Mouse (Mus musculus): ENCODE measurements at regions not wholly inside any gene's neighbourhood (a gene's known extent, or its start where the extent isn't known, plus 50 kb on each side); places are given as distances from the start of the nearest gene placed in this dataset.

GRCm38 (mm10) chr11:19073265-19073664 lies 54.5 kb upstream of the Meis1 start:
- Histone ChIP-seq H3K36me3 (no peaks in the 10 kb centered on the region), H3K27ac (no peak overlapping the region), H3K4me3 (no peak overlapping the region), H3K9ac (no peak overlapping the region), H3K9me3 (no peaks in the 10 kb centered on the region), H3K4me2 (no peak overlapping the region), H3K4me1 (replicated peaks) (peaks cover 5% of the 10 kb centered on the region; the same call in 1 of the 2 replicates), H3K27me3 (no peaks in the 10 kb centered on the region)
- WGBS = 46% methylated on average over 5 of the region's 5 CpGs
- ATAC-seq (ENCODE audit: low FRiP score) = no peak

- H3K4me2 ChIP-seq = no peak overlapping the region
- WGBS = 20% methylated on average over 11 of the region's 11 CpGs
These were observed 55.2 kb upstream of the Meis1 start for GRCm38 (mm10) chr11:19073887-19074564.

GRCm38 (mm10) chr11:19091101-19091857 lies 72.5 kb upstream of the Meis1 start:
- no peaks in the 10 kb centered on the region; the same call in 1 of the 2 replicates for H3K4me1 ChIP-seq (replicated peaks)
- H3K9me3 ChIP-seq = no peaks in the 10 kb centered on the region
- H3K9ac ChIP-seq = no peak overlapping the region
- no peak overlapping the region for H3K4me3 ChIP-seq
- no peak overlapping the region for H3K4me2 ChIP-seq
- H3K27me3 ChIP-seq = no peaks in the 10 kb centered on the region
- ATAC-seq (ENCODE audit: low FRiP score) = no peak
- no peak overlapping the region for H3K27ac ChIP-seq
- no peaks in the 10 kb centered on the region for H3K36me3 ChIP-seq
- 77% methylated on average over 15 of the region's 15 CpGs for WGBS

More at GRCm38 (mm10) chr11:19073887-19074564, 55.2 kb upstream of the Meis1 start:
- H3K9me3 ChIP-seq = no peaks in the 10 kb centered on the region
- H3K27me3 ChIP-seq = no peaks in the 10 kb centered on the region
- H3K27ac ChIP-seq = peak overlapping the region; percentile 59; the same call in 1 of the 2 replicates
- peaks cover 5% of the 10 kb centered on the region; the same call in 1 of the 2 replicates for H3K4me1 ChIP-seq (replicated peaks)
- no peaks in the 10 kb centered on the region for H3K36me3 ChIP-seq
- no peak overlapping the region for H3K9ac ChIP-seq
- ATAC-seq (ENCODE audit: low FRiP score) = peak; percentile 77
- H3K4me3 ChIP-seq = no peak overlapping the region

- no peaks in the 10 kb centered on the region for H3K9me3 ChIP-seq
- H3K27me3 ChIP-seq = no peaks in the 10 kb centered on the region
- H3K4me1 ChIP-seq (replicated peaks) = no peaks in the 10 kb centered on the region; the same call in 1 of the 2 replicates
- ATAC-seq (ENCODE audit: low FRiP score) = no peak
- WGBS = 52% methylated on average over 9 of the region's 9 CpGs
- H3K4me2 ChIP-seq = no peak overlapping the region
- H3K27ac ChIP-seq = no peak overlapping the region
- H3K9ac ChIP-seq = no peak overlapping the region
- no peak overlapping the region for H3K4me3 ChIP-seq
- H3K36me3 ChIP-seq = no peaks in the 10 kb centered on the region
These were observed 74.4 kb upstream of the Meis1 start for GRCm38 (mm10) chr11:19092967-19093745.

GRCm38 (mm10) chr11:19093749-19094148 lies 75.0 kb upstream of the Meis1 start:
- Histone ChIP-seq H3K27me3 (no peaks in the 10 kb centered on the region), H3K36me3 (no peaks in the 10 kb centered on the region), H3K9ac (no peak overlapping the region), H3K9me3 (no peaks in the 10 kb centered on the region), H3K4me3 (no peak overlapping the region), H3K4me2 (no peak overlapping the region), H3K4me1 (replicated peaks) (no peaks in the 10 kb centered on the region; the same call in 1 of the 2 replicates), H3K27ac (no peak overlapping the region)
- ATAC-seq (ENCODE audit: low FRiP score) = no peak
- 59% methylated on average over 4 of the region's 4 CpGs for WGBS

- Histone ChIP-seq H3K36me3 (no peaks in the 10 kb centered on the region), H3K4me3 (no peak overlapping the region), H3K4me2 (no peak overlapping the region), H3K9ac (no peak overlapping the region), H3K4me1 (replicated peaks) (no peaks in the 10 kb centered on the region; the same call in 1 of the 2 replicates), H3K27ac (no peak overlapping the region), H3K27me3 (no peaks in the 10 kb centered on the region), H3K9me3 (no peaks in the 10 kb centered on the region)
- WGBS = 86% methylated on average over 14 of the region's 14 CpGs
- no peak for ATAC-seq (ENCODE audit: low FRiP score)
These were observed 75.4 kb upstream of the Meis1 start for GRCm38 (mm10) chr11:19094183-19094582.

- Histone ChIP-seq H3K27me3 (no peaks in the 10 kb centered on the region), H3K4me2 (no peak overlapping the region), H3K36me3 (no peaks in the 10 kb centered on the region), H3K9me3 (no peaks in the 10 kb centered on the region), H3K9ac (no peak overlapping the region), H3K4me3 (no peak overlapping the region), H3K4me1 (replicated peaks) (no peaks in the 10 kb centered on the region), H3K27ac (no peak overlapping the region)
- ATAC-seq (ENCODE audit: low FRiP score) = no peak
- 50% methylated on average over 7 of the region's 7 CpGs for WGBS
These were observed 84.3 kb upstream of the Meis1 start for GRCm38 (mm10) chr11:19102981-19103568.

GRCm38 (mm10) chr11:19107180-19107579 lies 88.4 kb upstream of the Meis1 start:
- no peak overlapping the region for H3K27ac ChIP-seq
- WGBS = 75% methylated on average over 6 of the region's 6 CpGs
- H3K9me3 ChIP-seq = no peaks in the 10 kb centered on the region
- H3K4me3 ChIP-seq = no peak overlapping the region
- no peak overlapping the region for H3K4me2 ChIP-seq
- no peaks in the 10 kb centered on the region for H3K36me3 ChIP-seq
- H3K9ac ChIP-seq = no peak overlapping the region
- H3K4me1 ChIP-seq (replicated peaks) = no peaks in the 10 kb centered on the region
- H3K27me3 ChIP-seq = no peaks in the 10 kb centered on the region
- ATAC-seq (ENCODE audit: low FRiP score) = no peak

GRCm38 (mm10) chr11:19109055-19109454 lies 90.3 kb upstream of the Meis1 start:
- no peaks in the 10 kb centered on the region for H3K27me3 ChIP-seq
- no peak overlapping the region for H3K27ac ChIP-seq
- no peak for ATAC-seq (ENCODE audit: low FRiP score)
- H3K9me3 ChIP-seq = no peaks in the 10 kb centered on the region
- 60% methylated on average over 4 of the region's 4 CpGs for WGBS
- no peak overlapping the region for H3K4me3 ChIP-seq
- H3K4me2 ChIP-seq = no peak overlapping the region
- no peak overlapping the region for H3K9ac ChIP-seq
- H3K36me3 ChIP-seq = no peaks in the 10 kb centered on the region
- H3K4me1 ChIP-seq (replicated peaks) = no peaks in the 10 kb centered on the region

GRCm38 (mm10) chr11:19111916-19112575 lies 93.3 kb upstream of the Meis1 start:
- ATAC-seq (ENCODE audit: low FRiP score) = no peak
- H3K4me3 ChIP-seq = no peak overlapping the region
- no peaks in the 10 kb centered on the region for H3K9me3 ChIP-seq
- no peak overlapping the region for H3K4me2 ChIP-seq
- H3K27ac ChIP-seq = no peak overlapping the region
- 44% methylated on average over 7 of the region's 7 CpGs for WGBS
- no peak overlapping the region for H3K9ac ChIP-seq
- no peaks in the 10 kb centered on the region for H3K27me3 ChIP-seq
- H3K36me3 ChIP-seq = no peaks in the 10 kb centered on the region
- H3K4me1 ChIP-seq (replicated peaks) = no peaks in the 10 kb centered on the region; the same call in 1 of the 2 replicates

GRCm38 (mm10) chr11:19117121-19117520 lies 98.3 kb upstream of the Meis1 start:
- Histone ChIP-seq H3K9ac (no peak overlapping the region), H3K36me3 (no peaks in the 10 kb centered on the region), H3K4me2 (no peak overlapping the region), H3K27ac (no peak overlapping the region), H3K4me3 (no peak overlapping the region), H3K4me1 (replicated peaks) (peaks cover 12% of the 10 kb centered on the region; the same call in 1 of the 2 replicates), H3K27me3 (no peaks in the 10 kb centered on the region), H3K9me3 (no peaks in the 10 kb centered on the region)
- no peak for ATAC-seq (ENCODE audit: low FRiP score)
- 61% methylated on average over 2 of the region's 2 CpGs for WGBS
